Mouse (Mus musculus) neural tube, embryonic 15.5 days (tissue): ENCODE measurements around the gene Rhbdl3. TPM values are rescaled to one million over a fixed set of nuclear protein-coding genes. Genes with fewer than 3 reads are reported as not detected.

Experiments used
- ATAC-seq: fragments of 200-750 bp; cut with Nextera tagmentation; 2 replicates; pipeline ENCODE4 v1.8.0; 2017; ENCODE audit warnings: mild to moderate bottlenecking, moderate TSS enrichment, moderate library complexity; ENCODE audit not compliant: low FRiP score
- H3K27ac ChIP-seq: fragments of 300-500 bp; sonication (generic); replicated peaks from 2 replicates; pipeline ENCODE4 v1.5.1; 2015; ENCODE audit warnings: mild to moderate bottlenecking, inconsistent platforms
- H3K27me3 ChIP-seq: fragments of 300-500 bp; sonication (generic); replicated peaks from 2 replicates; pipeline ENCODE4 v1.6.1; 2015; ENCODE audit warnings: inconsistent platforms
- H3K36me3 ChIP-seq: fragments of 300-500 bp; sonication (generic); 2 replicates; pipeline ENCODE4 v1.6.1; 2015; ENCODE audit warnings: inconsistent platforms
- H3K4me1 ChIP-seq: fragments of 300-500 bp; sonication (generic); 2 replicates; pipeline ENCODE4 v1.6.1; 2015; ENCODE audit warnings: inconsistent platforms
- H3K4me2 ChIP-seq: fragments of 300-500 bp; sonication (generic); 2 replicates; pipeline ENCODE4 v1.6.1; 2015; ENCODE audit warnings: inconsistent platforms, mild to moderate bottlenecking, moderate library complexity
- H3K4me3 ChIP-seq: fragments of 300-500 bp; sonication (generic); replicated peaks from 2 replicates; pipeline ENCODE4 v1.5.1; 2015; ENCODE audit warnings: mild to moderate bottlenecking, inconsistent platforms
- H3K9ac ChIP-seq: fragments of 300-500 bp; sonication (generic); replicated peaks from 2 replicates; pipeline ENCODE4 v1.6.1; 2015; ENCODE audit warnings: mild to moderate bottlenecking, inconsistent platforms
- H3K9me3 ChIP-seq: fragments of 300-500 bp; sonication (generic); replicated peaks from 2 replicates; pipeline ENCODE4 v1.6.1; 2016; ENCODE audit warnings: inconsistent platforms
- WGBS: fragments of 180-500 bp; shearing (Covaris S2); methylation state at CpG from one replicate; pipeline ENCODE4 v1.1.7; 2015; ENCODE audit warnings: mixed read lengths; 5-methylcytosine and 5-hydroxymethylcytosine counted together
- polyA plus RNA-seq: library from polyadenylated mRNA; unstranded; fragments of >200 nt; fragmentation: Nextera tagmentation; extraction: Ambion mirVana; gene quantifications from 2 replicates; pipeline ENCODE4 v1.2.1, GENCODE M21; 2015

Gene Rhbdl3
- polyA plus RNA-seq, 1 experiment from 2014 or later: 4.2 TPM

- 40% methylated on average over 14 of the region's 14 CpGs for WGBS
These were observed 4.9 kb upstream of the Rhbdl3 start for GRCm38 (mm10) chr11:80295785-80296184.

GRCm38 (mm10) chr11:80299513-80300235 lies 1.0 kb upstream of the Rhbdl3 start:
- no peaks in the 10 kb centered on the region for H3K9me3 ChIP-seq
- H3K36me3 ChIP-seq: no peaks in the 10 kb centered on the region
- peaks cover 46% of the 10 kb centered on the region for H3K4me1 ChIP-seq
- H3K9ac ChIP-seq: no peak overlapping the region
- H3K27ac ChIP-seq: no peak overlapping the region
- WGBS: 7% methylated on average over 12 of the region's 12 CpGs
- no peaks in the 10 kb centered on the region for H3K27me3 ChIP-seq
- ATAC-seq: no peak
- peak overlapping the region; percentile 78 for H3K4me3 ChIP-seq
- peak overlapping the region; percentile 100 for H3K4me2 ChIP-seq

More at GRCm38 (mm10) chr11:80295785-80296184, 4.9 kb upstream of the Rhbdl3 start:
- Histone ChIP-seq H3K9ac (no peak overlapping the region), H3K27ac (no peak overlapping the region), H3K4me2 (no peak overlapping the region), H3K36me3 (no peaks in the 10 kb centered on the region), H3K4me1 (peaks cover 38% of the 10 kb centered on the region), H3K4me3 (no peak overlapping the region), H3K9me3 (no peaks in the 10 kb centered on the region), H3K27me3 (no peaks in the 10 kb centered on the region)
- ATAC-seq: no peak

GRCm38 (mm10) chr11:80301316-80302045 lies 769 bp downstream of the Rhbdl3 start:
- peak overlapping the region; percentile 73 for H3K9ac ChIP-seq
- H3K9me3 ChIP-seq: no peaks in the 10 kb centered on the region
- H3K27me3 ChIP-seq: no peaks in the 10 kb centered on the region
- WGBS: under 1% methylated on average over 52 of the region's 53 CpGs
- H3K36me3 ChIP-seq: no peaks in the 10 kb centered on the region
- peak; percentile 62 for ATAC-seq
- H3K4me2 ChIP-seq: peak overlapping the region; percentile 100
- peak overlapping the region; percentile 74 for H3K27ac ChIP-seq
- H3K4me1 ChIP-seq: peaks cover 35% of the 10 kb centered on the region
- H3K4me3 ChIP-seq: peak overlapping the region; percentile 78

GRCm38 (mm10) chr11:80302046-80302390 lies 1.3 kb downstream of the Rhbdl3 start:
- Histone ChIP-seq H3K9me3 (no peaks in the 10 kb centered on the region), H3K27me3 (no peaks in the 10 kb centered on the region), H3K9ac (peak overlapping the region; percentile 73), H3K27ac (peak overlapping the region; percentile 74), H3K4me1 (peaks cover 35% of the 10 kb centered on the region), H3K4me3 (peak overlapping the region; percentile 78), H3K4me2 (peak overlapping the region; percentile 100), H3K36me3 (no peaks in the 10 kb centered on the region)
- no peak for ATAC-seq
- WGBS: under 1% methylated on average over 9 of the region's 9 CpGs

GRCm38 (mm10) chr11:80302536-80302935 lies 1.8 kb downstream of the Rhbdl3 start:
- H3K4me2 ChIP-seq: peak overlapping the region; percentile 100
- H3K9me3 ChIP-seq: no peaks in the 10 kb centered on the region
- H3K4me3 ChIP-seq: peak overlapping the region; percentile 78
- peaks cover 35% of the 10 kb centered on the region for H3K4me1 ChIP-seq
- H3K9ac ChIP-seq: peak overlapping the region; percentile 73
- H3K36me3 ChIP-seq: no peaks in the 10 kb centered on the region
- under 1% methylated on average over 11 of the region's 11 CpGs for WGBS
- peak; percentile 76 for ATAC-seq
- H3K27me3 ChIP-seq: no peaks in the 10 kb centered on the region
- peak overlapping the region; percentile 74 for H3K27ac ChIP-seq

GRCm38 (mm10) chr11:80303746-80304145 lies 3.0 kb downstream of the Rhbdl3 start:
- Histone ChIP-seq H3K9me3 (no peaks in the 10 kb centered on the region), H3K36me3 (no peaks in the 10 kb centered on the region), H3K4me1 (peaks cover 35% of the 10 kb centered on the region), H3K4me2 (no peak overlapping the region), H3K9ac (no peak overlapping the region), H3K27ac (no peak overlapping the region), H3K4me3 (no peak overlapping the region), H3K27me3 (no peaks in the 10 kb centered on the region)
- 91% methylated on average over 3 of the region's 3 CpGs for WGBS
- ATAC-seq: no peak

GRCm38 (mm10) chr11:80304846-80305245 lies 4.1 kb downstream of the Rhbdl3 start:
- WGBS: 90% methylated on average over 10 of the region's 10 CpGs

GRCm38 (mm10) chr11:80308537-80308936 lies 7.8 kb downstream of the Rhbdl3 start:
- H3K27ac ChIP-seq: no peak overlapping the region
- peaks cover 20% of the 10 kb centered on the region for H3K4me1 ChIP-seq
- no peak overlapping the region for H3K4me2 ChIP-seq
- no peaks in the 10 kb centered on the region for H3K27me3 ChIP-seq
- 53% methylated on average over 6 of the region's 6 CpGs for WGBS
- H3K36me3 ChIP-seq: no peaks in the 10 kb centered on the region
- H3K9ac ChIP-seq: no peak overlapping the region
- H3K9me3 ChIP-seq: no peaks in the 10 kb centered on the region
- ATAC-seq: no peak
- H3K4me3 ChIP-seq: no peak overlapping the region

More at GRCm38 (mm10) chr11:80304846-80305245, 4.1 kb downstream of the Rhbdl3 start:
- no peaks in the 10 kb centered on the region for H3K27me3 ChIP-seq
- no peak overlapping the region for H3K27ac ChIP-seq
- H3K4me2 ChIP-seq: no peak overlapping the region
- H3K9me3 ChIP-seq: no peaks in the 10 kb centered on the region
- no peak overlapping the region for H3K9ac ChIP-seq
- H3K36me3 ChIP-seq: no peaks in the 10 kb centered on the region
- ATAC-seq: no peak
- no peak overlapping the region for H3K4me3 ChIP-seq
- H3K4me1 ChIP-seq: peaks cover 29% of the 10 kb centered on the region

GRCm38 (mm10) chr11:80311271-80311670 lies 10.6 kb downstream of the Rhbdl3 start:
- Histone ChIP-seq H3K9ac (no peak overlapping the region), H3K4me2 (no peak overlapping the region), H3K27me3 (no peaks in the 10 kb centered on the region), H3K36me3 (no peaks in the 10 kb centered on the region), H3K4me3 (no peak overlapping the region), H3K4me1 (peaks cover 26% of the 10 kb centered on the region), H3K27ac (peak overlapping the region; percentile 10), H3K9me3 (no peaks in the 10 kb centered on the region)
- WGBS: 30% methylated on average over 4 of the region's 4 CpGs
- no peak for ATAC-seq

- H3K4me1 ChIP-seq: peaks cover 26% of the 10 kb centered on the region
- no peak for ATAC-seq
- WGBS: 8% methylated on average over 2 of the region's 2 CpGs
These were observed 11.3 kb downstream of the Rhbdl3 start for GRCm38 (mm10) chr11:80312049-80312448.

GRCm38 (mm10) chr11:80312565-80312964 lies 11.9 kb downstream of the Rhbdl3 start:
- 11% methylated on average over 6 of the region's 6 CpGs for WGBS

More at GRCm38 (mm10) chr11:80312049-80312448, 11.3 kb downstream of the Rhbdl3 start:
- no peak overlapping the region for H3K9ac ChIP-seq
- peak overlapping the region; percentile 37; the same call in 1 of the 2 replicates for H3K27ac ChIP-seq
- H3K36me3 ChIP-seq: no peaks in the 10 kb centered on the region
- no peak overlapping the region for H3K4me3 ChIP-seq
- H3K9me3 ChIP-seq: no peaks in the 10 kb centered on the region
- H3K27me3 ChIP-seq: no peaks in the 10 kb centered on the region
- H3K4me2 ChIP-seq: no peak overlapping the region

GRCm38 (mm10) chr11:80313462-80313861 lies 12.8 kb downstream of the Rhbdl3 start:
- H3K9me3 ChIP-seq: no peaks in the 10 kb centered on the region

More at GRCm38 (mm10) chr11:80312565-80312964, 11.9 kb downstream of the Rhbdl3 start:
- Histone ChIP-seq H3K27me3 (no peaks in the 10 kb centered on the region), H3K27ac (peak overlapping the region; percentile 37; the same call in 1 of the 2 replicates), H3K4me2 (no peak overlapping the region), H3K4me1 (peaks cover 26% of the 10 kb centered on the region), H3K9ac (no peak overlapping the region), H3K4me3 (no peak overlapping the region), H3K9me3 (no peaks in the 10 kb centered on the region), H3K36me3 (no peaks in the 10 kb centered on the region)
- no peak for ATAC-seq

More at GRCm38 (mm10) chr11:80313462-80313861, 12.8 kb downstream of the Rhbdl3 start:
- Histone ChIP-seq H3K9ac (no peak overlapping the region), H3K4me2 (no peak overlapping the region), H3K27ac (no peak overlapping the region), H3K36me3 (no peaks in the 10 kb centered on the region), H3K4me1 (peaks cover 26% of the 10 kb centered on the region), H3K27me3 (no peaks in the 10 kb centered on the region), H3K4me3 (no peak overlapping the region)
- no peak for ATAC-seq
- WGBS: 54% methylated on average over 1 of the region's 1 CpGs
